Comparison of ENCODE assay signal across 24 mouse cellular contexts in the genomic region with DNA sequence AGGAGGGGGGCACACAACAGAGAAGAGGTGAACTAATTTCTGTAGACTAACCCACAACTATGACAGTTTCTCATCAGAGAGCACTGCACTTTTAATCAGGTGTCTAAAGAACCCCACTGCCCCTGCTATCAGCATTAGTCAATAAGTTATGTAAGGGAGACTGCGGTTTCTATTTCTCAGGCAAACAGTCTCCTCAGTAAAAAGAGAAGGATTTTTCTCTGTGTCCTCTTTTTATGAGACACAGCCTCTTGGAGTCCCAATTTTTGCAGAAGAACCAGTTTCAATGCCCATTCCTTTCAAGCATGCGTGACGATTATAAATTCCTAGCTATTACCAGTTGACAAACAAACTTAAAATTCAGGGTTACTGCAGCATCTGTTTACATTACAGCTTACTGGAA.
"Had no signal": no experiment of that assay in that cellular context is flagged by ENCODE, and none has a peak within 500 bp of the region (broad histone marks: within the 10 kb centered on the region; RNA-seq: fewer than 3 reads in every experiment).

No protein-coding gene starts in this region.

- ATAC-seq: hindbrain, embryonic 16.5 days; inflammation-experienced regulatory T-cells, adult 6 months; intestine, embryonic 15.5 days; intestine, postnatal 0 days; liver, postnatal 0 days had no signal

- H3K9ac ChIP-seq: heart, embryonic 12.5 days; hindbrain, embryonic 12.5 days; hindbrain, embryonic 14.5 days; intestine, embryonic 15.5 days; limb, embryonic 12.5 days; liver, embryonic 13.5 days; liver, embryonic 15.5 days; liver, postnatal 0 days had no signal

- DNase-seq: gastrocnemius, postnatal 25 days; heart, adult 18-20 months; heart, postnatal 10 days; heart, postnatal 4 days; kidney, adult 18-20 months; kidney, postnatal 10 days; kidney, postnatal 25 days; kidney, postnatal 4 days; liver; liver, embryonic 13.5 days; liver, postnatal 0 days had no signal

- H3K27ac ChIP-seq: hindbrain, embryonic 10.5 days; hindbrain, embryonic 12.5 days; hindbrain, embryonic 14.5 days; intestine, embryonic 15.5 days; limb, embryonic 10.5 days; limb, embryonic 12.5 days; liver, embryonic 13.5 days; liver, embryonic 15.5 days had no signal

- H3K27me3 ChIP-seq: heart, embryonic 12.5 days; hindbrain, embryonic 12.5 days; intestine, embryonic 15.5 days; limb, embryonic 12.5 days; liver, embryonic 13.5 days; liver, embryonic 15.5 days had no signal

- H3K36me3 ChIP-seq: intestine, embryonic 15.5 days; liver, embryonic 13.5 days; liver, embryonic 15.5 days had no signal

- H3K9me3 ChIP-seq: heart, embryonic 12.5 days; hindbrain, embryonic 10.5 days; hindbrain, embryonic 12.5 days; intestine, embryonic 15.5 days; limb, embryonic 10.5 days; limb, embryonic 12.5 days; liver, embryonic 13.5 days; liver, embryonic 15.5 days had no signal

- H3K4me1 ChIP-seq: heart, embryonic 12.5 days; hindbrain, embryonic 10.5 days; intestine, embryonic 15.5 days; limb, embryonic 10.5 days; liver, embryonic 13.5 days; liver, embryonic 15.5 days had no signal

- H3K4me3 ChIP-seq: heart, embryonic 12.5 days; hindbrain, embryonic 10.5 days; hindbrain, embryonic 12.5 days; intestine, embryonic 15.5 days; left cerebral cortex, adult 2 months; limb, embryonic 10.5 days; limb, embryonic 12.5 days; liver, embryonic 13.5 days; liver, embryonic 15.5 days had no signal

- H3K4me2 ChIP-seq: heart, embryonic 12.5 days; hindbrain, embryonic 12.5 days; hindbrain, embryonic 14.5 days; intestine, embryonic 15.5 days; limb, embryonic 12.5 days; liver, embryonic 11.5 days; liver, embryonic 13.5 days; liver, embryonic 15.5 days had no signal
